Mouse (Mus musculus) forebrain, embryonic 15.5 days (tissue): Measurements from ENCODE around the gene Palld. TPM values are rescaled to one million over a fixed set of nuclear protein-coding genes. Genes with fewer than 3 reads are reported as not detected.

ENCODE experiments used
- ATAC-seq: fragments of 200-750 bp; cut with Nextera tagmentation; replicated peaks from 2 replicates; pipeline ENCODE4 v1.8.0; 2017; ENCODE audit warnings: mild to moderate bottlenecking, moderate TSS enrichment, moderate library complexity
- H3K27ac ChIP-seq: fragments of 300-500 bp; sonication (generic); replicated peaks from 2 replicates; pipeline ENCODE4 v1.5.1; 2015; ENCODE audit warnings: mild to moderate bottlenecking, inconsistent platforms
- H3K27me3 ChIP-seq: fragments of 300-500 bp; sonication (generic); 2 replicates; pipeline ENCODE4 v1.6.1; 2015; ENCODE audit warnings: inconsistent platforms
- H3K36me3 ChIP-seq: fragments of 300-500 bp; sonication (generic); 2 replicates; pipeline ENCODE4 v1.6.1; 2015; ENCODE audit warnings: mild to moderate bottlenecking, inconsistent platforms
- H3K4me1 ChIP-seq: fragments of 300-500 bp; sonication (generic); 2 replicates; pipeline ENCODE4 v1.6.1; 2015; ENCODE audit warnings: inconsistent platforms
- H3K4me2 ChIP-seq: fragments of 300-500 bp; sonication (generic); replicated peaks from 2 replicates; pipeline ENCODE4 v1.6.1; 2015; ENCODE audit warnings: mild to moderate bottlenecking, inconsistent platforms
- H3K4me3 ChIP-seq: fragments of 300-500 bp; sonication (generic); 2 replicates; pipeline ENCODE4 v1.5.1; 2015; ENCODE audit warnings: mild to moderate bottlenecking, inconsistent platforms
- H3K9ac ChIP-seq: fragments of 300-500 bp; sonication (generic); replicated peaks from 2 replicates; pipeline ENCODE4 v1.6.1; 2015; ENCODE audit warnings: mild to moderate bottlenecking, inconsistent platforms
- H3K9me3 ChIP-seq: fragments of 300-500 bp; sonication (generic); 2 replicates; pipeline ENCODE4 v1.6.1; 2016; ENCODE audit warnings: inconsistent platforms
- WGBS: fragments of 180-500 bp; shearing (Covaris S2); methylation state at CpG from one replicate; pipeline ENCODE4 v1.1.7; 2015; ENCODE audit warnings: mixed read lengths; 5-methylcytosine and 5-hydroxymethylcytosine counted together
- polyA plus RNA-seq: library from polyadenylated mRNA; unstranded; fragments of >200 nt; fragmentation: Nextera tagmentation; extraction: Ambion mirVana; gene quantifications from 2 replicates; pipeline ENCODE4 v1.2.1, GENCODE M21; 2015

Gene Palld
- polyA plus RNA-seq, 1 experiment from 2014 or later, result 19.4 TPM

- no peaks in the 10 kb centered on the region for H3K27me3 ChIP-seq
- H3K4me3 ChIP-seq, result no peak overlapping the region
- peak; percentile 26; the same call in 1 of the 2 replicates for ATAC-seq
- no peaks in the 10 kb centered on the region for H3K9me3 ChIP-seq
- peaks cover 10% of the 10 kb centered on the region for H3K4me1 ChIP-seq
- H3K36me3 ChIP-seq, result no peaks in the 10 kb centered on the region
- H3K27ac ChIP-seq, result peak overlapping the region; percentile 72
- H3K9ac ChIP-seq, result 0 out of 2 replicates have a peak overlapping the region, but pooled peaks have one; percentile 1
- H3K4me2 ChIP-seq, result no peak overlapping the region
- WGBS, result 7% methylated on average over 6 of the region's 6 CpGs
Measured at GRCm38 (mm10) chr8:61607463-61607813, 295.1 kb downstream of the Palld start.

- Histone ChIP-seq H3K4me1 (peaks cover 10% of the 10 kb centered on the region), H3K4me2 (peak overlapping the region; percentile 33), H3K9me3 (no peaks in the 10 kb centered on the region), H3K4me3 (peak overlapping the region; percentile 13; the same call in 1 of the 2 replicates), H3K9ac (0 out of 2 replicates have a peak overlapping the region, but pooled peaks have one; percentile 13), H3K27ac (peak overlapping the region; percentile 72), H3K27me3 (no peaks in the 10 kb centered on the region), H3K36me3 (no peaks in the 10 kb centered on the region)
- 7% methylated on average over 8 of the region's 8 CpGs for WGBS
- peak; percentile 87 for ATAC-seq
Measured at GRCm38 (mm10) chr8:61606795-61607462, 295.6 kb downstream of the Palld start.

- H3K4me1 ChIP-seq, result peaks cover 10% of the 10 kb centered on the region
- no peak for ATAC-seq
- H3K4me2 ChIP-seq, result no peak overlapping the region
- no peak overlapping the region for H3K27ac ChIP-seq
- no peak overlapping the region for H3K9ac ChIP-seq
- WGBS, result 93% methylated on average over 2 of the region's 2 CpGs
- no peaks in the 10 kb centered on the region for H3K36me3 ChIP-seq
- no peaks in the 10 kb centered on the region for H3K9me3 ChIP-seq
- H3K27me3 ChIP-seq, result no peaks in the 10 kb centered on the region
- H3K4me3 ChIP-seq, result no peak overlapping the region
Measured at GRCm38 (mm10) chr8:61604871-61605270, 297.6 kb downstream of the Palld start.

- Histone ChIP-seq H3K4me2 (no peak overlapping the region), H3K4me1 (no peaks in the 10 kb centered on the region), H3K36me3 (no peaks in the 10 kb centered on the region), H3K9me3 (no peaks in the 10 kb centered on the region), H3K9ac (no peak overlapping the region), H3K27ac (no peak overlapping the region), H3K27me3 (no peaks in the 10 kb centered on the region), H3K4me3 (no peak overlapping the region)
- ATAC-seq, result no peak
- WGBS, result 70% methylated on average over 3 of the region's 3 CpGs
Measured at GRCm38 (mm10) chr8:61596889-61597288, 305.6 kb downstream of the Palld start.

GRCm38 (mm10) chr8:61591446-61591845, 311.0 kb downstream of the Palld start:
- Histone ChIP-seq H3K4me2 (peak overlapping the region; percentile 86), H3K4me3 (peak overlapping the region; percentile 77), H3K4me1 (peaks cover 20% of the 10 kb centered on the region), H3K27ac (peak overlapping the region; percentile 53; the same call in 1 of the 2 replicates), H3K27me3 (no peaks in the 10 kb centered on the region), H3K9me3 (no peaks in the 10 kb centered on the region), H3K36me3 (no peaks in the 10 kb centered on the region), H3K9ac (peak overlapping the region; percentile 66)
- 2% methylated on average over 8 of the region's 8 CpGs for WGBS
- ATAC-seq, result peak; percentile 18

- WGBS, result under 1% methylated on average over 35 of the region's 35 CpGs
Measured at GRCm38 (mm10) chr8:61590551-61591431, 311.7 kb downstream of the Palld start.

GRCm38 (mm10) chr8:61589972-61590391, 312.5 kb downstream of the Palld start:
- peak; percentile 42; the same call in 1 of the 2 replicates for ATAC-seq
- H3K9ac ChIP-seq, result no peak overlapping the region
- peaks cover 20% of the 10 kb centered on the region for H3K4me1 ChIP-seq
- no peaks in the 10 kb centered on the region for H3K36me3 ChIP-seq
- H3K4me3 ChIP-seq, result peak overlapping the region; percentile 77
- WGBS, result 2% methylated on average over 11 of the region's 11 CpGs
- no peaks in the 10 kb centered on the region for H3K9me3 ChIP-seq
- H3K4me2 ChIP-seq, result peak overlapping the region; percentile 86
- no peak overlapping the region for H3K27ac ChIP-seq
- H3K27me3 ChIP-seq, result no peaks in the 10 kb centered on the region

More at GRCm38 (mm10) chr8:61590551-61591431, 311.7 kb downstream of the Palld start:
- peak; percentile 90 for ATAC-seq
- peak overlapping the region; percentile 86 for H3K4me2 ChIP-seq
- H3K27me3 ChIP-seq, result no peaks in the 10 kb centered on the region
- peak overlapping the region; percentile 77 for H3K4me3 ChIP-seq
- peaks cover 20% of the 10 kb centered on the region for H3K4me1 ChIP-seq
- peak overlapping the region; percentile 53 for H3K27ac ChIP-seq
- peak overlapping the region; percentile 66 for H3K9ac ChIP-seq
- no peaks in the 10 kb centered on the region for H3K36me3 ChIP-seq
- H3K9me3 ChIP-seq, result no peaks in the 10 kb centered on the region

GRCm38 (mm10) chr8:61588336-61588735, 314.2 kb downstream of the Palld start:
- Histone ChIP-seq H3K4me1 (peaks cover 20% of the 10 kb centered on the region), H3K4me3 (no peak overlapping the region), H3K9me3 (no peaks in the 10 kb centered on the region), H3K4me2 (no peak overlapping the region), H3K9ac (no peak overlapping the region), H3K27ac (no peak overlapping the region), H3K27me3 (no peaks in the 10 kb centered on the region), H3K36me3 (no peaks in the 10 kb centered on the region)
- ATAC-seq, result no peak
- 88% methylated on average over 1 of the region's 1 CpGs for WGBS

GRCm38 (mm10) chr8:61587731-61588130, 314.8 kb downstream of the Palld start:
- ATAC-seq, result no peak
- Histone ChIP-seq H3K27ac (no peak overlapping the region), H3K9me3 (no peaks in the 10 kb centered on the region), H3K4me2 (no peak overlapping the region), H3K4me1 (peaks cover 20% of the 10 kb centered on the region), H3K36me3 (no peaks in the 10 kb centered on the region), H3K27me3 (no peaks in the 10 kb centered on the region), H3K4me3 (no peak overlapping the region), H3K9ac (no peak overlapping the region)
- 83% methylated on average over 3 of the region's 3 CpGs for WGBS

GRCm38 (mm10) chr8:61586529-61586928, 316.0 kb downstream of the Palld start:
- 91% methylated on average over 3 of the region's 3 CpGs for WGBS
- ATAC-seq, result no peak
- no peaks in the 10 kb centered on the region for H3K36me3 ChIP-seq

GRCm38 (mm10) chr8:61585746-61586145, 316.7 kb downstream of the Palld start:
- Histone ChIP-seq H3K9me3 (no peaks in the 10 kb centered on the region), H3K27ac (no peak overlapping the region), H3K9ac (no peak overlapping the region), H3K4me1 (peaks cover 10% of the 10 kb centered on the region; the same call in 1 of the 2 replicates), H3K4me3 (no peak overlapping the region), H3K36me3 (no peaks in the 10 kb centered on the region), H3K27me3 (no peaks in the 10 kb centered on the region), H3K4me2 (no peak overlapping the region)
- 85% methylated on average over 3 of the region's 3 CpGs for WGBS
- ATAC-seq, result no peak

More at GRCm38 (mm10) chr8:61586529-61586928, 316.0 kb downstream of the Palld start:
- no peaks in the 10 kb centered on the region for H3K9me3 ChIP-seq
- no peak overlapping the region for H3K4me3 ChIP-seq
- no peak overlapping the region for H3K9ac ChIP-seq
- peaks cover 18% of the 10 kb centered on the region for H3K4me1 ChIP-seq
- H3K4me2 ChIP-seq, result no peak overlapping the region
- no peaks in the 10 kb centered on the region for H3K27me3 ChIP-seq
- H3K27ac ChIP-seq, result no peak overlapping the region
